Mouse (Mus musculus): ENCODE measurements around the gene Slc7a7. TPM values are rescaled to one million over a fixed set of nuclear protein-coding genes. Genes with fewer than 3 reads are reported as not detected.
"Not testable (repeated sequence)": the region's sequence is repeated elsewhere in the genome, so short reads cannot be mapped to it uniquely, and the experiment has no call there.

Slc7a7 gene
- total RNA-seq, 2 experiments from 2014 or later: 6.6 to 8.1 TPM

GRCm38 (mm10) chr14:54381816-54382215 lies 35.8 kb downstream of the Slc7a7 start:
- intact Hi-C loops (cut with DNase I): no loop called here
- no peak for DNase-seq

- DNase-seq: no peak
- intact Hi-C loops (cut with DNase I): no loop called here
Measured at GRCm38 (mm10) chr14:54380616-54381015, 37.0 kb downstream of the Slc7a7 start.

DNA sequence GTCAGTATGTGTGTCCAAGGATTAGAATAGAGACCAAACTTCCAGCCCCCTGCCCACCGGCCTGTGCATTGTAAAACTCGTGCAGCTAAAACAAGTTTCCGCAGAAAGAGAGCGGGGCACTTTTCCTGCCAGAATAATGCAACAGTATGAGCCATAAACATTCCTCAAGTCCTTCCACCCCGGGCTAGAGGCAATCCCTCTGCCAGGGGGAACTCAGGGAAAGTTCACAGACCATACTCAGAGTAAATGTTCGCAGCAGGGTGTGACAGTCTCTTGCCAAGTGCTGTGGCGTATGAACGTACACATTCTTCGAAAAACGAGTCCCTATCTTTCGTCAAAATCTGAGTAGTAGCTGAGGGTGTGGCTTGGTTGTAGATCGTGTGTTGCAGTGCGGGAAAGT lies 38.0 kb downstream of the Slc7a7 start:
- intact Hi-C loops (cut with DNase I): no loop called here
- DNase-seq: no peak

- intact Hi-C loops (cut with DNase I): loop anchor here (2.0 kb wide), 1 partner anchor 72 kb away; no protein-coding TSS in a partner anchor
Measured at GRCm38 (mm10) chr14:54377166-54377565, 40.4 kb downstream of the Slc7a7 start.

DNA sequence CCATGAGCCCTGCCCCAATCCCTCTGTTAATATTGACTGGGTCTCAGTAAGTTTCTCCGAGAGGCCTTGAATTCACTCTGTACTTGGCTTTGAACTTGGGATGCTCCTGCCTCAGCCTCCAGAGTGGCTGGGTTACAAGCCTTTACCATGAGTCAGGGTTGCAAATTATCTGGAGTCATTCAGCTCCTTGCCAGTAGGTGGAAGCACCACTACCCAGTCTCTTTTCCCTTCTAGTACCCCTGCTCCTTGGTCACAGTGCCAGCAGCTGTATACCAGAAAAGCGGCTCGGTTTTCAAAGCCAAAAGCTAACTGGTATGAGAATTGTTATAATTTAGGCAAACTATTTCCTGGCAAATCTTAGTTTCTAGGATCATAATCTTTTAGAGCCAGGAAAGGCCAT lies 41.7 kb downstream of the Slc7a7 start:
- DNase-seq: peak; percentile 25 to 53
- intact Hi-C loops (cut with DNase I): loop anchor here (1.0 to 2.0 kb wide), 2 partner anchors 36 to 73 kb away; no protein-coding TSS in a partner anchor

More at GRCm38 (mm10) chr14:54377166-54377565, 40.4 kb downstream of the Slc7a7 start:
- no peak for DNase-seq

GRCm38 (mm10) chr14:54372923-54373322 lies 44.7 kb downstream of the Slc7a7 start:
- intact Hi-C loops (cut with DNase I): no loop called here
- DNase-seq: no peak

DNA sequence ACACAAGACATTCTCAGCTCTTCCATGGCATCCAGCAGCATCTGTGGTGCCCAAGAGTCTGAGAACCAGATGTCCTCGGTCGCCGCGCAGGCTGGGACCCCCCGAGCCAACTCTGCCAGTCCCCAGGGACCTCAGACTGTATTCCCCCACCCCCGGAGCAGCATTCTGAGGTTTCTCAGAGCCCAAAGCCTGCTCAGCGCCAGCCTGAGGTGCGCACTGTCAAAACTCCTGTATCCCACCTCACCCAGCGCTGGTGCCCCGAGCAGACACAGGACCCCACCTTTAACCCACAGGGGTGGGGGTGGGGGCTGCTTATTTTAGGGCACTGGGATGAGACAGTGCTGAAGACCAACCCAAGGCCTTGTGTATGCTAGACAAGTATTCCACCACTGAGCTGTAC lies 46.1 kb downstream of the Slc7a7 start:
- no peak for DNase-seq
- intact Hi-C loops (cut with DNase I): no loop called here

GRCm38 (mm10) chr14:54370595-54370994 lies 47.0 kb downstream of the Slc7a7 start:
- intact Hi-C loops (cut with DNase I): no loop called here
- DNase-seq: no peak

- no peak for DNase-seq
- intact Hi-C loops (cut with DNase I): no loop called here
Measured at GRCm38 (mm10) chr14:54369372-54369771, 48.2 kb downstream of the Slc7a7 start.

DNA sequence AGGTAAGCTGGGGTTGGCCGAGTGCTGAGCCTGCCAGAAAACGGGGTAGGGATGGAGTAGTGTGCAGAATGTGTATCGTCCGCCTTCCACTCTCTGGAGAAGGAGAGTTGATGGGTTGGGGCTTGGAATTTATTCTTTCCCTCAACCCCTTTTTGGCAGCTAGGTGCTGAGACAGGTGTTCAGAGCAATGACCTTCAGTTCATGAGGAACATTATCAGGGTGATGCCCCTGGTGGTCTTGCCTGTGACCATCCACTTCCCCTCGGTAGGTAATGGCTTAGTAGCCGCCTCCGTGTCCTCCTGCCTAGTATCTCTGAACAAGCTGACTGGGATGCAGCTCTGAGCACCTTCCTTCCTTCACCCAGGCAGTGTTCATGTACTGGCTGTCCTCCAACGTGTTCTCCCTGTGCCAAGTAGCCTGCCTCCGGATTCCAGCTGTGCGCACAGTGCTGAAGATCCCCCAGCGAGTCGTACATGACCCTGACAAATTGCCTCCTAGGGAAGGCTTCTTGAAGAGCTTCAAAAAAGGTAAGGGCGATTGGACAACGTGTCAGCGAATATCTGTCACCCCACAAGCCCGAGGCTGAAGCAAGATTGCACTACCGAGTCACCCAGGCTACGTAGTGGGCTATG lies 50.0 kb downstream of the Slc7a7 start:
- intact Hi-C loops (cut with DNase I): no loop called here
- peak; percentile 33 to 47 for DNase-seq

GRCm38 (mm10) chr14:54366581-54366980 lies 51.0 kb downstream of the Slc7a7 start:
- intact Hi-C loops (cut with DNase I): no loop called here
- peak; percentile 23 to 28 for DNase-seq

DNA sequence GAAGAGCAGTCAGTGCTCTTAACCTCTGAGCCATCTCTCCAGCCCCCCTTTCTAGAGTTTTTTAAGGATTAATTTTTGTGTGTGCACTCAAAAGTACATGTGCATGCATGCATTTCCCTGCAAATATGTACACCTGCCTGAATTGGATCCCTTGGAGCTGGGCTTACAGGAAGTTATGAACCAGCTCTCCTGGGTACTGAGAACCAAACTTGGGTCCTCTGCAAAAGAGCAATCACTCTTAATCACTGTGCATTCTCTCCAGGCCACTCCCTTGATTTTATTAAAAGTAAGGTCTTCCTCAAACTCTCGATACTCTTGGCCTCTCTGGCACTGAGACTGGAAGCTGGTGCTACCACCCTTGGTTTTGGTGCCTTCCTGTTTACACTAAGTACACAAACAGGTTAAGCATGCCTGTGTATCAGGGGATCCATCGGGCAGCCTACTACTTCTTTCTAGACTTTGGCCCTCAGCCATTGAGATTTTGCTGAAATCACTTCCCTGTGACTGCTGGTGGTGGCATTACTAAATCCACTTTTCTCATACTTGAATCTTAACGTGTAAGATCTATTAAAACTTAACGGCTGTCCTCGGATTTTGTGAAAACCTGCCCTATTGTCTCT lies 52.4 kb downstream of the Slc7a7 start:
- no peak for DNase-seq
- intact Hi-C loops (cut with DNase I): no loop called here

DNA sequence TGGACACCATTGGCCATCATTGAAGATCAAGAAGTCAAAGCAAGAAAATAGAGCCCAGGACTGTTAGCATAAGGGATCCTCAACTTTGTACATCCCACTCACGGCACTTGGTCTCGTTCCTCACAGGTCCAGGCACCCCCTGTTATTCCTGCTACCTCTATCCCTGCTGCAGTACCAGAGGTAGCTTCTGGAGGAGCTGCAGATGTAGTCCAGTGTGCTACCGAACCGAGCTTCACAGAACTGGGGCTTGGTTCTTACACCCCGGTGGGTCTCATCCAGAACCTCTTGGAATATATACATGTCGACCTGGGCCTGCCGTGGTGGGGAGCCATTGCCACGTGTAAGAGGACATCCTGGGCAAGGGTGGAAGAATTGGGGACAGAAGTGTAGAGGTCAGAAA lies 54.4 kb downstream of the Slc7a7 start:
- intact Hi-C loops (cut with DNase I): loop anchor here (5.0 kb wide), 1 partner anchor 126 kb away; no protein-coding TSS in a partner anchor
- no peak for DNase-seq

DNA sequence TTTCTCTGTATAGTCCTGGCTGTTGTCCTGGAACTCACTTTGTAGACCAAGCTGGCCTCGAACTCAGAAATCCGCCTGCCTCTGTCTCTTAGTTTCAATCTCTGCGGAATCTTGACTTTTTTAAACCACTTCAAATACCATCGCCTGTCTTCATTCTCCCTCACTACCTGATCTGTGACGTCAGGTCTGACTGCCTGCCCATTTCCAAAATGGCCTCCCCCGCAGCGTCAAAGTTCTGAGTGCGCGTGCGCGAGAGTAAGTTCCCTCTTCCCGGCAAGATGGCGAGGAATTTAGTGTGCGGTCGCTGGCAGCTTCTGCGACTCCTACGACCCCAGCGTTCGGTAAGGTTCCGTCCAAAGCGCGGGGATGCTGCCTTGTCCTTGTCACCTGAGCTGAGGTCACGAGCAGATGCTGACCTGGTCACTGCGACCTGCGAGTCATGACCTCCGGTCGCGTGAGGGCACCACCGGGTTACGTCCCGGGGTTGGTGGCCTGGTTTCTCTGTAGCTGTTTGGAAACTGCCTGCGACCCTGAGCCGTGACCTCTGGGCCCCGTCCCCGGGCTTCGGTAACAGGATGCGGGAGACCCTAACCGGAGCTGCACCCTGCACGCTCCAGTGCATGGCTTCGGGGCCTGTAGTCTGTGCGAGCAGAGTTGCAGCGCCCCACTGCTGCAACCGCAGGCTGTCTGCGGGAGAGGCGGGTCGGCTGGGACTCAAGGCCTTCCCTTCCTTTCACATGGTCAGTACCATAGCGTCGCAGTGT lies 56.8 kb downstream of the Slc7a7 start, which contains the start of gene Oxa1l:
Oxa1l (plus strand) TSS at position 258 of the 764 bp plus-strand sequence.
- intact Hi-C loops (cut with DNase I): loop anchor here (2.0 to 5.0 kb wide), 2 partner anchors 52 to 123 kb away; no protein-coding TSS in a partner anchor
- DNase-seq: peak; percentile 97 to 98

- intact Hi-C loops (cut with DNase I): loop anchor here (10.0 kb wide), 1 partner anchor 290 kb away; no protein-coding TSS in a partner anchor
- no peak for DNase-seq
Measured at GRCm38 (mm10) chr14:54354406-54354805, 63.2 kb downstream of the Slc7a7 start.

DNA sequence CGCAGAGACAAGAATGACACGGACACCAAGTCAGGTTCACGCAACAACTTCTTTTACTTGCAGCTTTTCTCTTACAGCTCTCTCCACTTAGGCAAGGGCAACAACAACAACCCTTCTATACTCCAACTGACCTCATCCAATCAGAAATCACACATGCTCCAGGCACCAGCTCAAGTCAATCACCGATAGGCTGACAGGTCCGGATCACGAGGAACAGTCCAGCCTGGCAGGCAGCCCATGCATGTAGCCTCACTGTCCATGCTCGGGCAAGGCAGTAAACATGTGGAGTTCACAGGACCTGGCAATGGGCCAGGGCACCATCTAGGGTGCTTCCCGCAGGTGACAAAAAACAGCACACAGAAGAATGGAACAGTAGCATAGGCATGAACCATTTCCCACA lies 65.3 kb downstream of the Slc7a7 start:
- DNase-seq: no peak
- intact Hi-C loops (cut with DNase I): loop anchor here (10.0 kb wide), 1 partner anchor 288 kb away; no protein-coding TSS in a partner anchor

- intact Hi-C loops (cut with DNase I): loop anchor here (10.0 kb wide), 1 partner anchor 286 kb away; no protein-coding TSS in a partner anchor
- not testable (repeated sequence) for DNase-seq
Measured at GRCm38 (mm10) chr14:54350773-54351541, 66.6 kb downstream of the Slc7a7 start.

GRCm38 (mm10) chr14:54341807-54342206 lies 75.8 kb downstream of the Slc7a7 start:
- intact Hi-C loops (cut with DNase I); DNase-seq: not testable (repeated sequence)

DNA sequence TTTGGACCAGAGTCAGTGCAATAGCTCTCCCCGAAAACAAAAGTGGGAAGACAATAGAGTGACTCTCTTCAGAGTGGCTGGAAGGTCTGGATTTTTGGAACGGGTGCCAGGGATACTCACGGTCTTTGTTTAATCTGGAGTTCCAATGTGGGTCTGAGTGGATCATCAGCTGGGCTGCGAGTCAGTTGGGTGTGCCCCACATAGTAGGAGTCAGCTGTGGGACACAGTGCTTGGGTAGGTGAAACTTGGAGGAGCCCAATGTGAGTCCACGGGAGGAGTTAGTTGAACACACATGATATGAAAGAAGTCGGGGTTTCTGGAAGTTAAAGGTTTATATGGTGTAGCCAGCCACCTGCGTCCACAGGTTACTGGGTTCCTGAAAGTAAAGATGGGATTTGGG lies 76.7 kb downstream of the Slc7a7 start:
- no peak for DNase-seq
- intact Hi-C loops (cut with DNase I): no loop called here
